Mouse (Mus musculus): ENCODE data around the gene Lhfpl2.

- TF ChIP-seq CTCF (IDR thresholded peaks at IDR 0.05; ENCODE audit: control insufficient read depth, insufficient read depth, low read length) (no peak), POLR2A (IDR thresholded peaks at IDR 0.05; ENCODE audit: borderline replicate concordance, control insufficient read depth, low read depth, low read length) (no peak)
Observed at GRCm38 (mm10) chr13:94086090-94086808, 28.7 kb downstream of the Lhfpl2 start.
